Mouse (Mus musculus) B cell, adult (primary cell): ENCODE data around the gene Il17rc. TPM values are rescaled to one million over a fixed set of nuclear protein-coding genes. Genes with fewer than 3 reads are reported as not detected.

Experiments used
- total RNA-seq: library from RNA; stranded (reverse); gene quantifications from 4 replicates; pipeline ENCODE4 v1.2.4, GENCODE M21; 2023; ENCODE audit not compliant: inconsistent age

Il17rc gene
- total RNA-seq, result not detected in 4 replicates

DNA sequence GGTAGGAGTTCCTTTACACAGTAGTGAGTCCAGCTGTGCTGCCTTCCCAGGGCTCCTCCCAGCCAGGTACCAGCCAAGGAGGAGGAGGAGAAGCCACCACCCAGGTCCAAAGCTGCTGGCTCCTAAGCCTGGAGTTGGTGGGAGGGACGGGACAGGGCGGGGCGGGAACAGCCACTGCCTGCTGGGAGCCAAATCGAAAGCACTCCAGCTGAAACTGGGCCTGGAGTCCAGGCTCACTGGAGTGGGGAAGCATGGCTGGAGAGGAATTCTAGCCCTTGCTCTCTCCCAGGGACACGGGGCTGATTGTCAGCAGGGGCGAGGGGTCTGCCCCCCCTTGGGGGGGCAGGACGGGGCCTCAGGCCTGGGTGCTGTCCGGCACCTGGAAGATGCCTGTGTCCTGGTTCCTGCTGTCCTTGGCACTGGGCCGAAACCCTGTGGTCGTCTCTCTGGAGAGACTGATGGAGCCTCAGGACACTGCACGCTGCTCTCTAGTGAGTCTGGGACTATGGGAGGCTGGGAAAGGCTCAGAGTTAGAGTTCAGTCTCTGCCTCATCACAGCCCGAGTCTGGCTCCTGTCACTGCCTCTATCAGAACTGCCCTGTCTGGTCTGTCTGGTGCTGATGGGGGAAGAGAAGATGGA lies at the start of gene Il17rc:
Gene Il17rc (plus strand): TSS at position 131 of the 640 bp plus-strand sequence.

DNA sequence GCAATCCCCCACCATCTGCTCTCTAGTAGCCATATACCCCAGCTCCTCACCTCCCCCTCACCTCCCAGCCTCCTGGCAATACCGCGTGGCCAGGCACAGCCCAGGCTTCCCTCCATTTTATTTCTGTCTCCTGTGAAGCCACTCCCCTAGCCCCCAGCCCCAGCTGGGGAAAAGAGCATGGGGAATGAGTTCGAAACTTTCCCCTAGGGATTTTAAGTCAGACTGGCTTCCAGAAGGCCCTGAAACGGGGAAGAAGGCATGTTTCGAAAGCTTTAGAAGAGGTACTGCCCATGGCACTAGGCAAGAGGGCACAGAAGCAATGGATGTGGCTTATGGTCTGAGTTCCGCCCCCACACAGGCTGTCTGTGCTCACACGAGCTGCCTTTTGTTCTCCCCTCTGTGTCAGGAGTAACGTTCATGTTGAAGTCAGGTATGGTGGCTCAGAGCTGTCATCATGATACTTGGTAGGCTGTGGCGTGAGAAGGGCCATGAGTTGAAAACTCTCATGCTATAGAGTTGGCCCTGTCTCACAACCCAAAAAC lies 35.5 kb upstream of the Il17rc start, which contains the start of gene Cidec:
Gene Cidec (minus strand): TSS at position 97 of the 542 bp plus-strand sequence.

DNA sequence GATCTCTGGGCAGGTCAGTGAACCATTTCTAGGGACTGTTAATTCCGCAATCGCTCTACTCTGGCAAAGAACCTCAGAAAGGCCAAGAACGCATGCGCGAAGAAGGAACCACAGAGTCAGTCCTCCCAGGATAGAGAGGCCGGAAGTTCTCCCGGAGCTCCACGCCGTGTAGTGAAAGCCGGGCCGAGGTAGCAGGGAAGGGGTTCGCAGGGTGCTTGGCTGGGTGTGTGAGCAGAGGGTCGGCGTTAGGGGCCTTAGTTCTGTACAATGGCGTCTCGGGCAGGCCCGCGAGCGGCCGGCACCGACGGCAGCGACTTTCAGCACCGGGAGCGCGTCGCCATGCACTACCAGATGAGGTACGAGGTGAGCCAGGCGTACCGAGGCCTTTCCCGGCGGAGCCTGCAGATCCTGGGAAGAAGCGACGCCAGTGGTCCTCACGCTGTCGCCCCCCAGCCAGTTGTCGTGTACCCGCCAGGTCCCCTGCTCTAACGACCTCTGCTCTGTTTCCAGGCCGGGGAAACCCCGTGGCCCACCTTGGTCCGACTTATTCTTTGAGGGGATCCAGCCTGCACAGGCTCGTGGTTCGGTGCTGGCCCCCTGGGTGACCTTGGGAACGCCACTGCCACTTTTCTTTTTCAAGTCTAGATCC lies 28.7 kb upstream of the Il17rc start, which contains the start of gene Jagn1:
Gene Jagn1 (plus strand): TSS at position 128 of the 649 bp plus-strand sequence.

DNA sequence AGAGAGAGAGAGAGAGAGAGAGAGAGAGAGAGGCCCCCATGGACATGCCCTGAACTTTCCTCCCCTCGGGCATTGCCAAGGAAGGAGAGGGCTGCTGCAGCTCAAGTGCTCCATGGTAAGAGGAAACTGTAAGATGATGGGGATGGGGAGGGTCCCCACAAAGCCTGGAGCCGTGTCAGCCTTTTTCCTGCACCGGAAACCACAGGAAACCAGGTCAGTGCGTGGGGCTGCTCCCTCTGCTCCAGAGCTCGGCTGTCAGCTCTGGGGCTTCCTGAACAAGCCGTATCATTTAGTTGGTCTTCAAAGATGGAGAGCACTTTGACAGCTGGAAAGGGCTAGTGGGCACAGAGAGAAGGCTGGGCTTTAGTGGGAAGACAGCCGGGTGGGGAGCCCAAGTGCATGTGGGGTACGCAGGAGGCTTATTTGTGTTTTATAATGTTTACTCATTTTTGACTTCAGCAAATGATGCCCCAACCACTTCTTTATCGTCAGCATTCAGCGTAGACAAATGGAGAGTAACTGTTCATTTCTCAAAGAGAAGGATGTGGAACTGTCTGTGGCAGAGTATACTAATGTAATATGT lies 13.2 kb upstream of the Il17rc start, which contains the start of gene Il17re:
Gene Il17re (plus strand): TSS at position 533 of the 583 bp plus-strand sequence.

DNA sequence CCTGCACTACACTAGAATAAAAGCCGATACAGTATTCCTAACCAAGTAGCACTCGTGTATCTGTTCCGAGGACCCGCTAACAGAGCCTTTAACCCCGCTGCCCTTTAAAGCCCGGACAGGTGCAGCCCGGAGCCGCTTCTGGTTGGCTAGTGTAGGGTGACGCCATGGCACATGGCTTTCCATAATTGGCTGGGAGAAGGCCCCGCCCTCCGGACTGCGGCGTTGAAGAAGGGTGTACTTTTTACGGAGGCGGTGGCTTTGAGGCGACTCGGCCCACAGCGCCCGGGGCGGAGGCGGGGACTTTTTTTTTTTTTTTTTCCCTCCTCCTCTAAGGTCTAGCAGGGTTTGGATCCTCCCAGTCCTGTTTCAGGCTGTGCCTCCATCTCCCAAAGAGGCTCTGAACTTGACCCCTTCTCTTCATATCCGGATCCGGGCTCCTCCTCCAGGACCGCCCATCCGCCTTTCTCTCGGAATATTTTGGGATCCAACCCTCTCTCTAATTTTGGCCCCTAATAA lies 11.9 kb downstream of the Il17rc start, which contains the start of gene Creld1:
Gene Creld1 (plus strand): TSS at position 198 of the 516 bp plus-strand sequence.

DNA sequence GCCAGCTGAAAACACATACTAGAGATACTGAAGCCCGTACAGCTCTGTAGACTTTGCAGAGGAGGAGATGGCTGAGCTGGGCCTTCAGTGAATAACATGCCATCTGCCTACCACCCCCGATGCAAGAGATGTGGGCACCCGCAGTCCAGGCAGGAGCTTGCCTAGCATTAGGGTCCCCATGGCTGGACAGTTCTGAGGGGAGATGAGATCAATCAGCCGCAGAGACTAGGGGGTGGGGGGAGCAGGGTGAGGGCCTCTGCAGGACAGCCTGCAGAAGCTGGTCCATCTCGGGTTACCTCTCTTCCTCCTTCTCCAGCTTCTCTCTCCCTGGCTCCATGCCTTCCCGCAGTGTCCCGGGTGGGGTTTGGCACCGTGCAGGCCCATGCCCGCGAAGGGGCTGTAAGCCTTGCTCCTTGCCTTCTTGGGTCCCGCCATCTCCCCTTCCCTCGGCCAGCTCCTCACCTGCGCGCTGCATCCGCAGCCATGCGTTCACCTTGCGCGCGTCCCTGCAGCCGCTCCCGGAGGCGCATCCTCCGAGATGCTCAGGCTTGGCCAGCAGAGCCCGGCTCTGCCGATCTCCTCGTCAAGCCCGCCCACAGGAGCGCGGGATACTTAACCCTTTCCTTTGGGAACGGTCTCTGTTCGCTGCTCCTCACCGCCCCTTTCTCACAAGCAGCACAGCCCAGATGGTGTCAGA lies 30.3 kb downstream of the Il17rc start, which contains the start of gene Prrt3:
Gene Prrt3 (minus strand): TSS at position 544 of the 697 bp plus-strand sequence.

DNA sequence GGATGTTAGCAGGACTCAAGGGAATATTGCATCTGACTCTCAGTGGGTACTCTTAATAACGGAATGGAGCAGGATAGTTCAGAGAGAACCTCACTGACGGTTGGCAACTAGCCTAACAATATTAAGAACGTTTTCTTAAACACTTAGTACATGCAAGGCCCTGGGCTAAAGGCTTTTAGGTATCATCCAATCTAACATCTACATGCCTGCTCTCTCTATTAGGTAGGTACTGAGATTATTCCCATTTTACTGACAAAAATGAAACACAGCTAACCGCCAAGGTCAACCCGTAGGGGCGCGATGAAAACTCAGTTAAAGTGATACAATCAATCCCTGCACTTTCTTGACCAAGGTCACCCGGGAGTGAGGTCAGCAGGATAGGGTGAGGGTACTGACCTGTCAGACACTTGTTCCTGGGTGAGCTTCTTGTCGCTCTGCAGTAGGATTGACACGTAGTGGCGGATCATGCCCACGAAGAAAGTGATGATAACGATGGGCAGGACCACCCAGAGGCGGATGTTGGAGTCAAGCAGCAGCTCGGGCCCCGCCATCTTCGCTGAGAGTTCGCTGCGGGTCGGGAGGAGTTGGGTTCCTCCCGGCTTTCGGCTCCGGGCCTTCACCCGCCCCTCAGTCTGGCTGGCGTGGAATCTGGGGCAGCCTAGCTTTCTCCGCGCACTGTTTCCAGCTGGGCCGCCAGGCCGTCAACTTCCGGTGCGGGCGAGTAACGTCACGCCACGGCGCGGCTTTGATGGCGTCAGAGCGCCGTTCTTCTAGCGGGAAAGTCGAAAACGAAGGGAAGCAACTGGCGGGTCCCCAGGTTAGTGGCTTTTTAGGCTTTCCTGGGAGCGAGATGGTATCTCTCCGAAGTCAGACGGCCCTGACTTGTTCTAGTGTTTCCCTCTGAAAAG lies 60.0 kb downstream of the Il17rc start, which contains the start of the genes Emc3 and Fancd2:
Gene Emc3 (minus strand): TSS at position 721 of the 908 bp plus-strand sequence.
Gene Fancd2 (plus strand): TSS at position 751 of the 908 bp plus-strand sequence.

Other genes with a start within 250 kb of the Il17rc start
- gene Mtmr14, start 233.6 kb upstream of the Il17rc start, total RNA-seq, result 54.8 to 63.2 TPM (median 61.3 TPM) in 4 replicates
- gene Cpne9, start 189.1 kb upstream of the Il17rc start, total RNA-seq, result 1.4 to 2.1 TPM (median 1.8 TPM) in 4 replicates
- 63.1 to 71.2 TPM (median 67.3 TPM) in 4 replicates for gene Brpf1, start 164.3 kb upstream of the Il17rc start, total RNA-seq
- gene Ogg1, start 144.5 kb upstream of the Il17rc start, total RNA-seq, result 13.3 to 18.1 TPM (median 14.8 TPM) in 4 replicates
- gene Camk1, start 127.4 kb upstream of the Il17rc start, total RNA-seq, result 0.77 to 2.4 TPM (median 1.0 TPM) in 4 replicates
- 27.7 to 30.8 TPM (median 28.5 TPM) in 4 replicates for gene Tada3, start 93.5 kb upstream of the Il17rc start, total RNA-seq
- gene Arpc4, start 93.3 kb upstream of the Il17rc start, total RNA-seq, result 257 to 299 TPM (median 278 TPM) in 4 replicates
- gene Ttll3, start 82.2 kb upstream of the Il17rc start, total RNA-seq, result 31.2 to 38.7 TPM (median 36.2 TPM) in 4 replicates
- gene Rpusd3, start 52.1 kb upstream of the Il17rc start, total RNA-seq, result 9.4 to 24.2 TPM (median 14.4 TPM) in 4 replicates
- gene Cidec, start 35.7 kb upstream of the Il17rc start, total RNA-seq, result not detected in 4 replicates
- gene Jagn1, start 28.9 kb upstream of the Il17rc start, total RNA-seq, result 16.2 to 21.7 TPM (median 18.7 TPM) in 4 replicates
- gene Il17re, start 12.9 kb upstream of the Il17rc start, total RNA-seq, result not detected in 4 replicates
- gene Creld1, start 11.9 kb downstream of the Il17rc start, total RNA-seq, result 15.4 to 17.8 TPM (median 17.1 TPM) in 4 replicates
- gene Prrt3, start 30.5 kb downstream of the Il17rc start, total RNA-seq, result 0.36 to 0.86 TPM (median 0.72 TPM) in 4 replicates
- 71.5 to 80.4 TPM (median 76.9 TPM) in 4 replicates for gene Emc3, start 60.2 kb downstream of the Il17rc start, total RNA-seq
- gene Fancd2, start 60.3 kb downstream of the Il17rc start, total RNA-seq, result 2.1 to 2.7 TPM (median 2.5 TPM) in 4 replicates
- not detected in 4 replicates for gene Fancd2os, start 129.3 kb downstream of the Il17rc start, total RNA-seq
- 108 to 128 TPM (median 115 TPM) in 4 replicates for gene Brk1, start 133.3 kb downstream of the Il17rc start, total RNA-seq
- 29.5 to 35.8 TPM (median 30.8 TPM) in 4 replicates for gene Vhl, start 152.5 kb downstream of the Il17rc start, total RNA-seq
- gene Irak2, start 167.0 kb downstream of the Il17rc start, total RNA-seq, result 152 to 170 TPM (median 165 TPM) in 4 replicates
- gene Tatdn2, start 225.6 kb downstream of the Il17rc start, total RNA-seq, result 172 to 209 TPM (median 195 TPM) in 4 replicates
- gene Ghrl, start 248.5 kb downstream of the Il17rc start, total RNA-seq, result 1.1 to 3.8 TPM (median 3.3 TPM) in 3 of 4 replicates, not detected in the other